Comparison of ENCODE assay signal across 9 mouse cellular contexts in the genomic region with DNA sequence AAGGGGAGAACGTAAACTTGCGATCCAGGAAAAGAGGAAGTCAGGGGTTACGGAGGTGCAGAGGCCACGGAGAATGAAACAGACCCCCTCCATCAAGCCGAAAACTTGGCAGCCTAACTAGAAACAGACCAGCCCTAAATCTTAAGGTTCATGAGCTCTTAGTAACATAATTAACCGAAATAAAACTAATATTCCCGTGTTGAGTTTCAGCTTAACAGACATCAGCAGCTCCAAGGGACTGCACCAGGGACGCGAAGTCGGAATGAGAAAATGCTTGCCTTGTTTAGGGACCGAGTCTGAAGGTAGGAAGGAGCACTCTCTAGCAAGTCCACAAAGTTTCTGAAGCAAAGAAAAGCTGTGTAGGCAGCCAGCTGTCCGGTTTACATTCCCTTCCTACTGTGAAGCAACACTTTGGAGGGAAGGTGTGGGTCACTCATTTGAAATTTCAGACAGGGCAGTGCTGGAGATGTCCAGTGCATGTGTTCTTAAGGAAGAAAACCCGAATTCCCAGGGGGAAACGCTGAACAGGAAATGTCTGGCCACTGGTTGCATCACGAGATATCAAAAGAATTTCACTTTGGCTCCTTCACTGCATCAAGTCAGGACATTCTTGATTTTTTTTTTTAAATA.
DNase-seq lines count a peak whose midpoint lies in the region; ATAC-seq lines count a peak whose summit lies in the region.
"Had no signal": no experiment of that assay in that cellular context is flagged by ENCODE, and none has a peak within 500 bp of the region (broad histone marks: within the 10 kb centered on the region; RNA-seq: fewer than 3 reads in every experiment).

No protein-coding gene starts in this region.

- H3K9me3 ChIP-seq in hindbrain, embryonic 10.5 days = no peaks in the 10 kb centered on the region
- no peaks in the 10 kb centered on the region for H3K9me3 ChIP-seq in hindbrain, embryonic 13.5 days
- no peaks in the 10 kb centered on the region for H3K9me3 ChIP-seq in heart, embryonic 12.5 days (replicated peaks)

- no peaks in the 10 kb centered on the region for H3K27me3 ChIP-seq in hindbrain, embryonic 10.5 days (ENCODE audit: insufficient read depth, poor library complexity, severe bottlenecking)
- H3K27me3 ChIP-seq in hindbrain, embryonic 13.5 days = no peaks in the 10 kb centered on the region
- no peaks in the 10 kb centered on the region for H3K27me3 ChIP-seq in heart, embryonic 12.5 days (replicated peaks)
- H3K27me3 ChIP-seq: CH12.LX had no signal

- no peak overlapping the region for H3K4me3 ChIP-seq in hindbrain, embryonic 10.5 days
- no peak overlapping the region for H3K4me3 ChIP-seq in hindbrain, embryonic 13.5 days
- H3K4me3 ChIP-seq in heart, embryonic 12.5 days = peak overlapping the region; percentile 6

- WGBS in hindbrain, embryonic 10.5 days = 49% methylated on average over 15 of the region's 15 CpGs
- 59% methylated on average over 15 of the region's 15 CpGs for WGBS in hindbrain, embryonic 13.5 days
- 27% methylated on average over 15 of the region's 15 CpGs for WGBS in heart, embryonic 12.5 days

- DNase-seq in hindbrain, embryonic 10.5 days (ENCODE audit: low spot score) = peak; percentile 37
- DNase-seq in kidney, postnatal 25 days = peak; percentile 46 to 57
- no peak for DNase-seq in right cerebral cortex, postnatal 36 days (ENCODE audit: low spot score in 2 of 2)
- DNase-seq in urinary bladder, adult 18-20 months (ENCODE audit: low spot score in 2 of 2) = no peak
- no peak for DNase-seq in frontal cortex, postnatal 25 days (ENCODE audit: low spot score in 2 of 2)

- peaks cover 4% of the 10 kb centered on the region; the same call in 1 of the 2 replicates for H3K4me1 ChIP-seq in hindbrain, embryonic 10.5 days (replicated peaks)
- no peaks in the 10 kb centered on the region for H3K4me1 ChIP-seq in hindbrain, embryonic 13.5 days (replicated peaks)
- H3K4me1 ChIP-seq in heart, embryonic 12.5 days (replicated peaks) = peaks cover 11% of the 10 kb centered on the region; the same call in 1 of the 2 replicates

- H3K9ac ChIP-seq in hindbrain, embryonic 13.5 days = no peak overlapping the region
- 0 out of 2 replicates have a peak overlapping the region, but pooled peaks have one; percentile 48 for H3K9ac ChIP-seq in heart, embryonic 12.5 days

- H3K27ac ChIP-seq in hindbrain, embryonic 10.5 days = peak overlapping the region; percentile 23; the same call in 1 of the 2 replicates
- H3K27ac ChIP-seq in hindbrain, embryonic 13.5 days = no peak overlapping the region
- H3K27ac ChIP-seq in heart, embryonic 12.5 days (ENCODE audit: poor library complexity, severe bottlenecking) = peak overlapping the region; percentile 92

- H3K4me2 ChIP-seq in hindbrain, embryonic 13.5 days = no peak overlapping the region
- H3K4me2 ChIP-seq in heart, embryonic 12.5 days = peak overlapping the region; percentile 54

- ATAC-seq in hindbrain, embryonic 13.5 days (ENCODE audit: low FRiP score) = no peak
- peak; percentile 52; the same call in 1 of the 2 replicates for ATAC-seq in heart, embryonic 12.5 days (ENCODE audit: insufficient number of reproducible peaks, low FRiP score)
- peak; percentile 87 for ATAC-seq in megakaryocyte progenitor cell, adult 5-6 weeks (replicated peaks; ENCODE audit: poor library complexity)

- H3K36me3 ChIP-seq in hindbrain, embryonic 10.5 days = no peaks in the 10 kb centered on the region
- no peaks in the 10 kb centered on the region for H3K36me3 ChIP-seq in hindbrain, embryonic 13.5 days
- H3K36me3 ChIP-seq in heart, embryonic 12.5 days = no peaks in the 10 kb centered on the region

Comparison
In these comparisons a context has a peak if more than half of its experiments do, and no peak if none do; other contexts are left out.
1. DNase-seq: peak in hindbrain, embryonic 10.5 days (single experiment) and kidney, postnatal 25 days (2 of 2); none in right cerebral cortex, postnatal 36 days (0 of 2), urinary bladder, adult 18-20 months (0 of 2) and frontal cortex, postnatal 25 days (0 of 2).